Mouse (Mus musculus) left cerebral cortex, postnatal 4 days (tissue): Measurements from ENCODE around the gene Thrap3. TPM values are rescaled to one million over a fixed set of nuclear protein-coding genes. Genes with fewer than 3 reads are reported as not detected.
"Not testable (repeated sequence)": the region's sequence is repeated elsewhere in the genome, so short reads cannot be mapped to it uniquely, and the experiment has no call there.

ENCODE experiments used
- DNase-seq: peaks from one replicate; pipeline ENCODE4 v3.0.0-alpha.2; 2022
- intact Hi-C: fragments of 180-260 bp; cut with DNase I; formaldehyde crosslinking; loops from one replicate; pipeline ENCODE4 v1.15.1; 2025
- total RNA-seq, 2 experiments: library from RNA; stranded (reverse); gene quantifications; 2 replicates each; pipeline ENCODE4 v1.2.3; 2021

Thrap3 gene
- total RNA-seq, 2 experiments from 2014 or later, result 165 TPM

DNA sequence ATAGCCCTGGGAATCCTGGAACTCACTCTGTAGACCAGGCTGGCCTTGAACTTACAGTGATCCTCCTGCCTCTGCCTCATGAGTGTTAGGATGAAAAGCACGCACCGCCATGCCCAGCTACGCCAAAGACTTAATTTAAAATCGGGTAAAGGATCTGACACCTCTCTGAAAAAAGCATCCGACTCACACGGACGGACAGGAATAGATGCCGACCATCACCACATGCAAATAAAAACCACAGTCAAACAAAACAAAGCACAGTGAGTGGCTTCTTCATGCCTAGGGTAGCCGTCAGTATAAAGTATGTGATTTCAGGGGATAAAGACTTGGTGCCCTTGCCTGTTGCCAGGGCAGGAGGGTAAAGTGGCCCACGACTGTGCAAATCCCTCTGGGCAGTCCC, 17.5 kb upstream of the Thrap3 start:
- intact Hi-C loops, result no loop called here
- DNase-seq, result no peak

DNA sequence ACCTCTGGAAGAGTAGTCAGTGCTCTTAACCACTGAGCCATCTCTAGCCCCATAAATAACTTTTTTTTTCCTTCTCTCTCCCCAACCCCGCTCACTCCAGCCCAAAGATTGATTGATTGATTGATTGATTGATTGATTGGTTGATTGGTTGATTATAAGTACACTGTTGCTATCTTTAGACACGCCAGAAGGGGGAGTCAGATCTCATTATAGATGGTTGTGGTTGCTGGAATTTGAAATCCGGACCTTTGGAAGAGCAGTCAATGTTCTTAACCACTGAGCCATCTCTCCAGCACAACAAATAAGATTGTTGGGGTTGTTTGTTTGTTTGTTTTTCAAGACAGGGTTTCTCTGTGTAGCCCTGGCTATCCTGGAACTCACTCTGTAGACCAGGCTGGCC, 17.0 kb upstream of the Thrap3 start:
- intact Hi-C loops, result loop anchor here (5.0 kb wide), 1 partner anchor 38 kb away; the partner anchor contains the start of gene Map7d1
- DNase-seq, result not testable (repeated sequence)

DNA sequence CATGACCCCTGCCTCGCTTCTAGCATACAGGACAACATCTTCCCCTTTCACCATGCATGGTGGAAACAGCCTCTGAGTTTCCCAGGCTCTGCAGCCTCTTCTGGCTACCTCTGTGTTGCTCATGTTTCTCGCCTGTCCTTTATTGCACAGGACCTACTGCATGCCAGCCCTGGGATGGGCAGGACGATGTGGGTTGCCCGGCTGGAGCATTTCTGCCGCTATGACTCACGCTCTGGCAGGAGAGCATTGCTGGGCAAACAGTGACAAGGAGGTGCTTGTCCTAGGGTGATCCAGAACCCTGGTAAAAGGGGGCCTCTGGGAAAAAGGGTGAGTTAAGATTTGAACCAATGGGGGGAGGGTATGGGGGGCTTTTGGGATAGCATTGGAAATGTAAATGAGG, 15.2 kb upstream of the Thrap3 start:
- intact Hi-C loops, result loop anchor here (5.0 kb wide), 1 partner anchor 40 kb away; the partner anchor contains the start of gene Map7d1
- no peak for DNase-seq

DNA sequence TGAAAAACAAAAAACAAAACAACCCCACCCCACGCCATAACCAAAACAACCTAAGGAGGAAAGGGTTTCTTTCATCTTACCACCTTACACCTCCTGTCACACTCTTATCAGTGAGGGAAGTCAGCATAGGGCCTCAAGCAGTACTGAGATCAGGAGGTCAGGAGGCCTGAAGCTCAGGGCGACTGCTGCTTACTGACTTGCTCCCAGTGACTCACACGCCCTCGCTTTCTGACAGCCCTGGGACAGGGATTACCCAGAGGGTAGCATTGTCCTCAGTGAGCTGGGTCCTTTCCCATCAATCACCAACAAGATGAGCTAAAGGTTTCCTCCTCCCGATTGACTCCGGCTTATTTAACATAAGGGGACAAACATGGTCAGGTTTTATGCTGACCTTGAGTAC, 4.5 kb upstream of the Thrap3 start:
- DNase-seq, result no peak

DNA sequence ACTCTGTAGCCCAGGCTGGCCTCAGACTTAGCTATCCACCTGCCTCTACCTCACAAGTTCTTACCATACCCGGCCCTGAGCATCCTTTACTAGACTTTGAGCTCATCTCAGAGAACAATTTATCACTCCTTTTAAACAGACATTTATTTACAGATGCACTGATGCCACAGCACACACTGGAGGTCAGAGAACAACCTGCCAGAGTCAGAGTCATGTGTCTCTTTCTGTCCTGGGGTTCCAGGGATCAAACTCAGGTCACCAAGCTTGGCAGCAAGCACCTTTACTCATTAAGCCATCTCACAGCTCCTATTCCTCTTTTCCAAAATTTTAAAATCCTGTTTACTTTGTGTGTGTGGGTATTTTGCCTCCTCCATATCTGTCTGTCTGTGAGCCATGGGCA, 2.8 kb upstream of the Thrap3 start:
- DNase-seq, result no peak
- intact Hi-C loops, result no loop called here

More for the DNA sequence above, 4.5 kb upstream of the Thrap3 start:
- intact Hi-C loops, result no loop called here

DNA sequence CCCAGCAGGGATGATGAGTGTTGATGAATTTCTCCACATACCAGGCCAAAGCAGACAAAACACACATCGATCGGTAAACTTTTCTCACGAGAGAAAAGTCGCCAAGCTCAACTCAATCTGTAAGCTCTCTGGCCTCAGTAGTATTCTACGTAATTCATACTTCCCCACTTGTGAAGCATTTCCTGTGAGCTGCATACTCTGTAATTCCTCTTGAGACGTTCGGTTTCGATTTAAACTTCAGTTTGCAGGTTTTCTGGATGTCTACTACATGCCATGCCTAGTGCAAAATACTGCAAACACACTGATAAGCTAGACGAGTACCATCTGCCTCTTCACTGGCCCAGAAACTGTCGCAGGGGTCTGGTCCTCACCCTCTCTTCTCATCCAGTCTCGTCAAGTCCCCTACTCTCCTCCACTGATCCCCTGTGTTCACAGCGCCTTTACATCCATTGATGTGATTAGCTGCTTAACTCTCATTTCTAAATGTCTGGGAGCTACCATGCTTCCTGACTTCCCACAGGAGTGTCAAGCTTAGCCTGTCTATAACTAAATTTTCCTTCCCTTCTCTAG, 2.2 kb upstream of the Thrap3 start:
- no peak for DNase-seq
- intact Hi-C loops, result no loop called here

DNA sequence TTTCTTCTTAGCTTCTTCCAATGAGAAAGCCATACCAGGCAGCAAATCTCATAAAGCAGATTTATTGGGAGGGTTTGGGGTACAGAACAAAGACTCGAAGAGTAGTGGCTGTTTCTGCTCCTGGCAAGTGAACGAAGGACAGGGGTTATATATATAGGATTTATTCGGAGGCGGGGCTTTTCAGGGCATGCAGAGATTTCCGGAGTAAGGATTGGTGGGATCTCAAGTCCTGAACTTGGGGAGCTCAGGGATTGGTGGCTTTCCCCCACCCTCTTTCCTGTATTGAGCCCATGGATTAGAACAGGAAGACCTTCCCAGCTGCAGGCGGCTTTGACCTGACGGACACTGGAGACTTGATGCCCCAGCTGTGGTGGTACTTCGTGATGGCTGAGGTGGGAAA, 1.5 kb upstream of the Thrap3 start:
- intact Hi-C loops, result no loop called here
- no peak for DNase-seq

DNA sequence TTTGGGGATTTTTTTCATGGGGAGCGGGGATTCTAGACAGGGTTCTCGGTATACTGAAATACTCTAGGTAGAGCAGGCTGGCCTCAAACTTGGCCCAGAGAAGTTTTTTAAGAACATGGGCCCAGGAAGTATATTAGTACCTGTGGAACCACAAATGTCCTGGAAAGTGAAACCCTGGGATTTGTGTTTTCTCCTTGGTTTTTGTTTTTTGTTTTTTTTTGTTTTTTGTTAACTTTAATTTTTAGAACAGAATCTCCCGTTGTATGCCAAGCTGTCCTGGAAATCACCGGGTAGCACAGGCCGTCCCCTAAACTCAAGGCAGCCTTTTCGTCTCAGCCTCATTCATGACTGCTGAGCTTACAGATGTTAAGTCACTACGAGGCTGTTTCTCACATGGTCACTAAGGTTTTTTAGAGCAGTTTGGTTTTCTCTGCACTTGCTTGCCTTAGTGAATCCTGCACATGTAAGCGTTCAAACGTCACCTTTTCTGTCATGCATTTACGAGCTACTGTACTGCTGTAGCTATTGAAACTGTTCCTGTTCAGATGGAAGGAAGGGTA, 856 bp upstream of the Thrap3 start:
- intact Hi-C loops, result no loop called here
- DNase-seq, result no peak

DNA sequence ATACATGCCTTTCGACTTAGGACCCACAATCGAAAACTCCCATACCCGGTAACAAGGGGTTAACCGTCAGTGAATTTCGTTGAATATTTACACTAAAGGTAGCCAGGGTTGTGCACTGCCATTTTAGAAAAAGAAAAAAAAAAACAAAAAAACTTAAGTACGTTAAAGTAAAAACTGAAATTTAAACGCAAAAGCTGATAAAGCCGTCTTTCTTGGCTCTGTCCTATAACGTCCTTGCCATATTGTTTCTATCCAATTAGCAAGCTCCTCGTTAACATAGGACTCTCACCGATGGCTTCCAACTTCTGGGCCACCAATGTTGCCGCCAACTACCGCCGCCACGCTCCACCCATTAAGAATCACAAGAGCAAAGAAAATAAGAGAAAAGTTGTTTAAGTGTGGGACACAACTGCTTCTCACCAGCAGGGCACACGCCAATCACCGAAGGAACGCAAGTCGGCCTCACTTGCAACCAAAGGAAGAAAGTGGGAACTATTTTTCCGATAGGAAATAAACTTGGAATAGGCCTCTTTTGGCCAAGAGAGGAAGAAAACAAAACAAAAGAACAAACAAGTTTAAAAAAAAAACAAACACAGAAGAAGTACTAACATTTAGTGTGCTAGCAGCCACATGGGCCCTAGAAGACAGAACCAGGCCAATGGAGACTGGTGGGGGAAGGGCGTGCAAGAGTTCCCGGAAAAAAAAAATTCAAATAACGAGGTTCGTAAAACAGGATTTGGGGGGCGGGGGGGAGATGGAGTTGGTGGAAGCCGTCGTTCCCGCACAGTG, 852 bp downstream of the Thrap3 start:
- DNase-seq, result peak; percentile 12
- intact Hi-C loops, result no loop called here

DNA sequence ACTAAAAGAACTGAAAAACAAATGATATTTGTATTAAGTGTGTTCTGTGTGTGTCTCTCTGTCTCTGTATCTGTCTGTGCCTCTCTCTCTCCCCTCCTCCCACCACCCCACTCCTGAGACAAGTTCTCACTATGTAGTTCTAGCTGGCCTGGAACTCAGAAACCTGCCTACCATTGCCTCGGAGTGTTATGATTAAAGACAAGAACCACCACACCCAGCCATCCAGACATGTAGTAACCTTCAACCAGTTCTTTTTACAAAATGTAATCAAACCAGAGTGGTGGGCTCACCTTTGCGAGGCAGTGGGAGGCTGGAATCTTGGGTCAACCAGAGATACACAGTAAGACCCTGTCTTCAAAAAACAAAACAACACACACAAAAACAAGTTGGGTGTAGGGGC, 1.9 kb downstream of the Thrap3 start:
- DNase-seq, result no peak
- intact Hi-C loops, result no loop called here

DNA sequence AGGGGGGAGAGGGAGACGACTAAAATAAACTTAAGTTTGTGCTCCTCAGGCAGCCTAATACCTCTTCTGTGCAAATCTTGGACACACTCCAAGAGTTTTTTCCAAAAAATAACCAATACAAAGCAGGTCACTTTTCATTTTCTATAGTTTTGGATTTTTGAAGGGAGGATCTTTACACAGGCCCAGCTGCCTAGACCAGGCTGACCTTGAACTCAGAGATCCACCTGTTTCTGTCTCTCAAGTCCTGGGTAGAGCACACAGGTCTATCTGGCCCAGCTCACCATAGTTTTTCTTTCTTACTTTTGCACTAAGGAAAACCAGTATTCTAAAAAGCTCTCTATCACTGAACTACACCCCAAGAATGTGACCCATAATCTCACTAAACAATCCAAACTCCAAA, 2.5 kb downstream of the Thrap3 start:
- intact Hi-C loops, result no loop called here

DNA sequence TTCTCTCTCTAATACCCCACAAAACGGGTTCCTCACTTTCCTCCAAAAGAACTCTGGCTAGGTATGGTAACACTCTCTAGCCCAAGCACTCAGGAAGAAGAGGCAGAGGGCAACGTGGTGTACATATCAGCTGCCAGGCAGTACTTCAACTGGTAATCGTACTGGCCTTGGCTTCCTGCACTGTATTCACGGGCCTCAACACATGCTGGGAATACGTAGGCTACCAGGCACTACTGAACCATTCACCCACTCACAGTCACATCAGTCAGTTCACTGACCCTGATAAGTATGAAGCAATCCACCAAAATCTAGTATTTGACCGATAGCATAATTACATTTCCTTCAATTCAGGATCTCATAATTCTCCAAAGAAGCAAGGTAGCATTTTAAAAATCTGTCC, 3.0 kb downstream of the Thrap3 start:
- intact Hi-C loops, result no loop called here
- no peak for DNase-seq

More for the DNA sequence above, 2.5 kb downstream of the Thrap3 start:
- DNase-seq, result no peak

DNA sequence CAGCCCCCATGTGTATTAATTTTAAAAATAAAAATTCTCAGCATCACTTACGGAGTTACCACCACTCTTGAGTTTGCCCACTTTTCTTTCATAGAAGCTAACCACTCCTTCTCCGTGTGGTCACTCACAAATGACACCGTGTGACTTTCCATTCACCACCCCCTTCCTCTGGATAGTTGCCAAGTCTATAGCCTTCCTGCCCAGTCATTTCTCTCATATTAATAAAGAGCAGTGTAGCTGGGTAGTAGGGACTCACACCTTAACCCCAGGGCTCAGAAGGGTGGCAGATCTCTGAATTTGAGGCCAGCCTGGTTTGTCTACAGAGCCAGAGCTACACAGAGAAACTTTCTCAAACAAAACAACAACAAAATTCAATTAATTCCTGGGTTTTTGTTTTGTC, 5.1 kb downstream of the Thrap3 start:
- DNase-seq, result no peak
- intact Hi-C loops, result no loop called here

DNA sequence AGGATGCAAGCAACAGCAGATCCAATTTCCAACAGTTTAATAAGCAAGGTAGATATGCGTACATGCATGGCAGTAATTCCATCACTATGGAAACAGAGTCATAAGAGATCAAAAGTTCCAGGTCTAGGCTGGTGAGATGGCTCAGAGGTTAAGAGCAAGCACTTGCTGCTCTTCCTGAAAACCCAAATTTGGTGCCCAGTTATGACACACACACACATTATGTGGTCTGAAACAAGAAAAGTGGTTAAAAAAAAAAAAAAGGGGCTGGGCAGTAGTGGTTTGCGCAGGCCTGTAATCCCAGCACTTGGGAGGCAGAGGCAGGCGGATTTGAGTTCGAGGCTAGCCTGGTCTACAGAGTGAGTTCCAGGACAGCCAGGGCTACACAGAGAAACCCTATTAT, 7.6 kb downstream of the Thrap3 start:
- DNase-seq, result no peak
- intact Hi-C loops, result no loop called here

DNA sequence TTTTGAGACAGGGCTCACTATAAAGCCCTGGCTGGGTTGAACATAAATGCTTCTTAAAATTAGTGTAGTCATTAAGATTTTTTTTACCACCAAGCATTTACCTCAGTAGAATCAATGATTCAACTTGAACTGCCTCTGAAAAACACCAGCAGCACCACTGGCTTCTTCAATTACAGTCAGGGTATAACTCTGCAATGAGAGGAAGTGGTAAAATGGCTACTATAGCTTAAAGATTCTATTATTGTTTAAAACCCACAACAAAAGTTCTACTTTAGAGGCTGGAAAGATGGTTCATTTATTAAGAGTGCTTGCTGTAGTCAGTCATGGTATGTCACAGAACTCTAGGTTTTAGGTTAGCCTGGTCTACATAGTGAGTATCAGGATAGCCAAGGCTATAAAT, 8.3 kb downstream of the Thrap3 start:
- intact Hi-C loops, result no loop called here
- no peak for DNase-seq

DNA sequence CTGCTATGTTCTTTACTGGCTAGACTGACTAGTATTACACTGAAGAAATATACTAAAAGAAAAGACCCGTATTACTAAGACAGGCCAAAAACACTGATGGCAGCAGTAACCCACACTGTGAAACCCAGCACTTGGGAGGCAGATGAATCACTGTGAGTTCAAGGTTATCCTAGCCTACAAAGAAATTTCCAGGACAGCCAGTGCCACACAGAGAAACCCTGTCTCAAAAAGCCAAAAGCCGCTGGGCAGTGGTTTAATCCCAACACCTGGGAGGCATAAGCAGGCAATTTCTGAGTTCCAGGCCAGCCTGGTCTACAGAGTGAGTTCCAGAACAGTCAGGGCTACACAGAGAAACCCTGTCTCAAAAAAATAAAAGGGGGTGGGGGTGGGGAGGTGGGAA, 11.9 kb downstream of the Thrap3 start:
- intact Hi-C loops, result no loop called here
- DNase-seq, result no peak

DNA sequence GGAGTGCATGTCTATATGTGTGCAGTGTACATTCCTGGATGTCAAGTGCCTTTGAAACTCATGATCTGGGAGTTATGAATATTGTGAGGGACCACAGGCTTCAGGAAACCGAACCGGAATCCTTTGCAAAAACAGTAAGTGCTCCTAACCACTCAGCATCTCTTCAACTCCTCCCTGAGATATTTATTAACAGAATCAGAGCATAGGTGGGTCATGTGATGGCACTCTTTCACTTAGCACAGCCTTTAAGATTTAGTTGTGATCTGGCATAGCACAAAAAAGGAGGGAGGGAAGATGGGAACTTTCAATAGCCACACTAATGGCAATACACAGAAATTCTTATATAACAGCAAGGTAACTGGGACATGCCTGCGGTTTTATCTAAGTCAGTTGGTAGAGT, 15.5 kb downstream of the Thrap3 start:
- DNase-seq, result no peak
- intact Hi-C loops, result no loop called here

DNA sequence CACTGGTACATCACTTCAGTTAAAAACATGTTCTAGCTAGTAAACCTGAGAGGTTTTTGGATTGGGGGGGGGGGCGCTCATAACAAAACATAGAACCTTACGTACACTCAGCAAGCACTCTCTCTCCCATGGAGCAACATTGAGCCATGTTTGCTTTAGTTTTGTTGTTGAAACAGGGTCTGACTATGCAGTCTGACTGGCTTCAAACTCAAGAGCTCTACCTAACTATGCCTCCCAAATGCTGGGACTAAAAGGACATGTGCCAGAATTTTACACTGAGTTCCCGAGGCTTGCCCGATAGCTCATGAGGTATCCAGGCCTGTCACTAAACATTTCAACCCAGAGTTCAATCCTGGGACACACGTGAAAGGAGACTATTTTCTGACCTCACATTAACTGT, 19.5 kb downstream of the Thrap3 start:
- intact Hi-C loops, result loop anchor here (5.0 kb wide), 1 partner anchor 74 kb away; the partner anchor contains the start of gene Map7d1

DNA sequence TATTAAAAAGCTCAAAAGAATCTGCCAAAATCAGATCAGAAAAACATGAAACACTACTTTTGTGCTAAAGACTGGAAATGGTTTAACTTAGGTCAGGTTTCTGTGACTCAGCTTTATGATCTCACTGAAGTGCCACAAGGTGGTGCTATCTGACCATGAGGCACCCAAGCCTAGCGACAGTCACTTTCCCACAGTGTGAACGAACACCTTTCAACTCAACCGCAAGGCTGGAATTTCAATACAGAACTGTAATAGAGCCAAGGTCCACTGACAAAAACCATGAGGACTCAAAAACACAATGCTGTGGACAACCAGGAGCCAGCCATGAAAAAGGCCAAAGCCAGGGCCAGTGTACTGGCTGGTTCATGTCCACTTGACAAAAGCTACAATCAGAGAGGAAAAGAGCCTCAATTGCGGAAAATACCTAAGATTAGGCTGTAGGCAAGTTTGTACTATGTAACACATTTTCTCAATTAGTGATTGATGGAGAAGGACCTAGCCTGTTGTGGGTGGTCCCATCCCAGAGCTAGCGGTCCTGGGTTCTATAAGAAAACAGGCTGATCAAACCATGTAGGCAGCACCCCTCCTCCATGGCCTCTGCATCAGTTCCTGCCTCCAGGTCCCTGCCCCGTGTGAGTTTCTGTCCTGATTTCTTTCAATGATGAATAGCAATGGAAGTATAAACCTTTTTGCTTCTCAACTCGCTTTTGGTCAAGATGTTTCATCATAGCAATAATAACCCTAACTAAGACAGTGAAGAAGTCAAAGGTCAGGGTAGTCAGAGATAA, 21.2 kb downstream of the Thrap3 start:
- intact Hi-C loops, result loop anchor here (5.0 kb wide), 1 partner anchor 76 kb away; the partner anchor contains the start of gene Map7d1
- peak; percentile 21 for DNase-seq

More for the DNA sequence above, 19.5 kb downstream of the Thrap3 start:
- no peak for DNase-seq

DNA sequence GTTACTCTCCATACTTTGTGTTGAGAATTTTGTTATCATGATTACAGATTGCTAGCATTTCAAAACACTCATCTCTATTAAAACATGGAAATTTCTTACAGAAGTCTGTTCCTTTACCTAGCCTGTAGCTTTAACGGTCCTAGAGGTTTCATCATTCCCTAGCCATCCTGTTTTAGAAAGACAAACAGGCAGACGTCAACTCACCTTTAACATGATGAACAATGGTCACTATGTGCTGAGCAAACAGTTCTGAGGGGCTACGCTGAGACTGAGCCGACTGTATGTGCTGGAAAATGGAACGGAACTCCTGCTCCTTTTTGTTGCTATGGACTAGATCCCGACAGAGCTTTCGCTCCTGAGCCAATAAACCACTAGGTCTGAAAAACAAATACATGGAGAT, 26.6 kb downstream of the Thrap3 start:
- intact Hi-C loops, DNase-seq: not testable (repeated sequence)

DNA sequence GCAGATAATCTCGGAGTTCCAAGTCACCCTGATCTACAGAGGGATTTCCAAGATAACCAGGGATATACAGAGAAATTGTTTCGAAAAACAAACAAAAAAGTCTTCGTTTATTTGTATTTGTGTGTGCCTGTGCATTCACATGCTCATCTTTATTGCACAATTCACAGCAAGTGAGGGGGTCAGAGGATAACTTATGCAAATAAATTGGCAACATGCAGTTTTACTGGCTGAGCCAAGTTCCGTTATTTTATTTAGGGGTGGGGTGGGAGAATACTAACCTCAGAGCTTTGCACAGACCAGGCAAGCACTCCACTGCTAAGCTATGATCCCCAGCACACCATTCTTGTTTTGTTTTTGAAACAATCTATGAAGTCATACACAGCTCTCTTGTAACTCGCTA, 28.8 kb downstream of the Thrap3 start:
- intact Hi-C loops, result no loop called here
- no peak for DNase-seq
